Mouse (Mus musculus): ENCODE results near the gene Spon2. TPM values are rescaled to one million over a fixed set of nuclear protein-coding genes. Genes with fewer than 3 reads are reported as not detected.

The Spon2 gene
- not detected for polyA plus RNA-seq (2014; fragmentation: Illumina TruSeq; extraction: RNeasy Lipid Tissue Mini Kit (QIAGEN cat#74804); ENCODE audit: low read depth, low replicate concordance)

DNA sequence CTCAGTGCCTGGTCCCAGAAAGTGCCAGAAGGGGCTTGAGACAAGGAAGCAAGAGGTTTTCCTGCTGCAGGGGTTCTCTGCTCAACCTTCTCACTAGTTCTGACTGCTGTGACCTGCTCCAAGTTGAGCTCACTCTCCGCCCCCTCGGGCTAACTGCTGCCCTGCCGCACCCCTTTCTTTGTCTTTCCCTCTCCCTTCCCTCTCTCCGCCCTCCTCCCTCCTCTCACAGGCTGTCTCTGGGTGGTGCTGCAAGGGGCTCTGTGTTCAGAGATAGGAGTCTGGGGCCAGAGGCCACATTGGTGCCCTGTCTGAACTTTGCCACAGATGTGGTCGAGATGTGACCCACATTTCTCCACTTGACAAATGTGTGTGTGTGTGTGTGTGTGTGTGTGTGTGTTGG, at the start of gene Spon2:
Gene Spon2 (minus strand): TSS at position 375 of the 400 bp plus-strand sequence.

Other genes starting within 250 kb of the Spon2 start
- 505 TPM for gene Ywhah, start 199.6 kb downstream of the Spon2 start, polyA plus RNA-seq (2014; fragmentation: Illumina TruSeq; extraction: RNeasy Lipid Tissue Mini Kit (QIAGEN cat#74804); ENCODE audit: low read depth, low replicate concordance)
- not detected for gene Slc5a1, start 114.2 kb downstream of the Spon2 start, polyA plus RNA-seq (2014; fragmentation: Illumina TruSeq; extraction: RNeasy Lipid Tissue Mini Kit (QIAGEN cat#74804); ENCODE audit: low read depth, low replicate concordance)
- gene Ctbp1, start 56.5 kb upstream of the Spon2 start, polyA plus RNA-seq (2014; fragmentation: Illumina TruSeq; extraction: RNeasy Lipid Tissue Mini Kit (QIAGEN cat#74804); ENCODE audit: low read depth, low replicate concordance) = 40.8 TPM
- 71.2 TPM for gene Maea, start 117.1 kb upstream of the Spon2 start, polyA plus RNA-seq (2014; fragmentation: Illumina TruSeq; extraction: RNeasy Lipid Tissue Mini Kit (QIAGEN cat#74804); ENCODE audit: low read depth, low replicate concordance)
- 14.5 TPM for gene Uvssa, start 160.1 kb upstream of the Spon2 start, polyA plus RNA-seq (2014; fragmentation: Illumina TruSeq; extraction: RNeasy Lipid Tissue Mini Kit (QIAGEN cat#74804); ENCODE audit: low read depth, low replicate concordance)
- not detected for gene Nkx1-1, start 215.5 kb upstream of the Spon2 start, polyA plus RNA-seq (2014; fragmentation: Illumina TruSeq; extraction: RNeasy Lipid Tissue Mini Kit (QIAGEN cat#74804); ENCODE audit: low read depth, low replicate concordance)